Mouse (Mus musculus) pancreas, adult 10 weeks (tissue): ENCODE measurements around the gene Ncoa5. TPM values are rescaled to one million over a fixed set of nuclear protein-coding genes. Genes with fewer than 3 reads are reported as not detected.

ENCODE experiments used
- polyA plus RNA-seq: library from polyadenylated mRNA; stranded (reverse); fragments of 350-450 nt; fragmentation: Illumina TruSeq; extraction: RNeasy Lipid Tissue Mini Kit (QIAGEN cat#74804); gene quantifications from one replicate; pipeline ENCODE4 v1.2.3, GENCODE M21; 2015; ENCODE audit warnings: low read depth, low replicate concordance; ENCODE audit not compliant: insufficient read depth

The Ncoa5 gene
- 8.9 TPM for polyA plus RNA-seq

GRCm38 (mm10) chr2:165034131-165035057 lies at the start of gene Ncoa5:
Gene Ncoa5 (minus strand): TSS chr2:165034867.

GRCm38 (mm10) chr2:165054888-165055852 lies 20.5 kb upstream of the Ncoa5 start, which contains the start of gene Cd40:
Gene Cd40 (plus strand): TSS chr2:165055627.

DNA sequence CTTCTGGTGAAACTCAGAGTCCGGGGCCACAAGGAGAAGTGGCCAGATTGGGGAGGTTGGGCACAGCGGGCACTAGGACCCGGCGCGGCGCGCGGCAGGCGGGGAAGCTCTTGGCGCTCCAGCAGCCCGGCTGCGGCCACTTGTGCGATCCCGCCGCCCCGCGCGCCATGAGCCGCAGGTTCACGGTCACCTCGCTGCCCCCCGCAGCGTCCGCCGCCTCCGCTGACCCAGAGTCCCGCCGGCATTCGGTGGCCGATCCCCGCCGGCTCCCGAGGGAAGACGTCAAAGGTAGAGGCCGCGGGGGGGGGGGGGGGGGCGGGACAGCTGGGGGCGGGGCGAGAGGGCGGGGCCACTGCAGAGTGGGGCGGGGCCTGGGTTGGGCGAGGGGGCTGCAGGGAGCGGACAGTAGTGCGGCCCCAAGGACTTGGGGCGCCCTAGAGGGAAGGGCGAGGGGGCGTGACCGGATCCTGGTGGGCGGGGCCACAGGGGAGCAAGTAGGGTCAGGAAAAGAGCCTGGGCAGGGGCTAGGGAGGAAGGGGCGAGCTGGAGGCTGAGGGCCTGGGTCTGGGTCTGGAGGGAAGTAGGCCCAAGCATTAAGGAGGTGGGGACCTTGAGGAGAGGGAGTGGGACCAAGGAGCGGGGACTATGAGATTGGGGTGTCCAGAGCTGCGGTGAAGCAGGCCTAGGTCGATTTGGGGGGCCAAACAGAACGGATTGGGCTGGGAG lies 73.8 kb downstream of the Ncoa5 start, which contains the start of gene Slc12a5:
Slc12a5 (plus strand) TSS at position 87 of the 726 bp plus-strand sequence.

Other genes with a start within 250 kb of the Ncoa5 start
- gene Snx21, start 249.0 kb downstream of the Ncoa5 start, polyA plus RNA-seq = 7.6 TPM
- 3.7 TPM for gene Acot8, start 230.0 kb downstream of the Ncoa5 start, polyA plus RNA-seq
- gene Zswim3, start 229.8 kb downstream of the Ncoa5 start, polyA plus RNA-seq = 1.3 TPM
- gene Zswim1, start 212.2 kb downstream of the Ncoa5 start, polyA plus RNA-seq = 2.2 TPM
- not detected for gene Spata25, start 206.3 kb downstream of the Ncoa5 start, polyA plus RNA-seq
- 25.7 TPM for gene Ctsa, start 202.0 kb downstream of the Ncoa5 start, polyA plus RNA-seq
- gene Neurl2, start 201.4 kb downstream of the Ncoa5 start, polyA plus RNA-seq = 0.87 TPM
- gene Pltp, start 177.2 kb downstream of the Ncoa5 start, polyA plus RNA-seq = 49.6 TPM
- 14.1 TPM for gene Pcif1, start 155.6 kb downstream of the Ncoa5 start, polyA plus RNA-seq
- gene Zfp335, start 123.1 kb downstream of the Ncoa5 start, polyA plus RNA-seq = 5.1 TPM
- gene Mmp9, start 94.1 kb downstream of the Ncoa5 start, polyA plus RNA-seq = 6.0 TPM
- 2.0 TPM for gene Slc12a5, start 74.1 kb downstream of the Ncoa5 start, polyA plus RNA-seq
- not detected for gene Cd40, start 20.8 kb upstream of the Ncoa5 start, polyA plus RNA-seq
- not detected for gene 1700025C18Rik, start 55.9 kb upstream of the Ncoa5 start, polyA plus RNA-seq
- gene Cdh22, start 200.0 kb upstream of the Ncoa5 start, polyA plus RNA-seq = 0.33 TPM